Mouse (Mus musculus) cerebellum, adult 18-20 months (tissue): Measurements from ENCODE around the gene Gm20878.
"Not testable (repeated sequence)": the region's sequence is repeated elsewhere in the genome, so short reads cannot be mapped to it uniquely, and the experiment has no call there.

Source experiments
- DNase-seq, 2 experiments: peaks; one replicate each; pipeline ENCODE4 v3.0.0; 2021

Gene Gm20878

DNA sequence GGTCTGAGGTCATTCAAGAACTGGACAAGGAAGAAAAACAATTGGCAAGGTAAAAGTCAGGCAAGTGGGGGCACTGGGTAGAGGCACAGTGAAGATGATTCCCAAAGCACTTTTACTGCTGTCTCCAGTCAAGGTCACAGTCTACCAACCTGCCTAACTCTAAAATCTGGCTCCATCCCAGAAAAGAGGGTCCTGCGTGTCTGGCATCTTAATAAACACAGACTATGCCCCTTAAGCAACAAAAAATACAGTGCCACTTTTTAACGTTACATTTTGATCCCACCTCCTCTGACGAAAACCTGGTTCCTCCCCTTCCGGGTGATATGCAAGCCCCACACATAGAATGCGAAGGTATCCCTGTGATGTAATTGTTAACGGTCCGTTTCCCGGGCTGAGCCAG, at the start of gene Gm20878:
Gene Gm20878, plus strand, starts transcription at position 301 of the 400 bp plus-strand sequence.
- not testable (repeated sequence) for DNase-seq

DNA sequence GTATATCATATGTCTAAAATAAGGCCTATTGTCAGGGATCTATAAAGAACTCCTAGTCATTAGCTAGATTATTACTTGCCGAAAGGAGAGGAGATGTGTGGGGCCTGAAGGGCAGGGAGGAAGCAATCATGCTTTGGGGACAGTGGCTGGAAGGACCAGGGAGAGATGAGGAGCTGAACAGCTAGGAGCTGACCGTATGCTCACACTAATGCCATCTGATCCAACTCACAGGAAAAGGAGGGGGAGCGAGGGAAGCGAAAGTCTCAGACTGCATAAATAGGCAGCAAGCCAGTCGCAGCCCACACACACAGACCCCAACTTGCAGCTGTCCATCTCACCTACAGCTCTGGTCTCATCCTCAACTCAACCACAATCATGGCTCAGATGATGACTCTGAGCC, 38.1 kb upstream of the Gm20878 start, which contains the start of gene Gm21541:
Gene Gm21541, plus strand, starts transcription at position 301 of the 400 bp plus-strand sequence.
- DNase-seq, result not testable (repeated sequence)

DNA sequence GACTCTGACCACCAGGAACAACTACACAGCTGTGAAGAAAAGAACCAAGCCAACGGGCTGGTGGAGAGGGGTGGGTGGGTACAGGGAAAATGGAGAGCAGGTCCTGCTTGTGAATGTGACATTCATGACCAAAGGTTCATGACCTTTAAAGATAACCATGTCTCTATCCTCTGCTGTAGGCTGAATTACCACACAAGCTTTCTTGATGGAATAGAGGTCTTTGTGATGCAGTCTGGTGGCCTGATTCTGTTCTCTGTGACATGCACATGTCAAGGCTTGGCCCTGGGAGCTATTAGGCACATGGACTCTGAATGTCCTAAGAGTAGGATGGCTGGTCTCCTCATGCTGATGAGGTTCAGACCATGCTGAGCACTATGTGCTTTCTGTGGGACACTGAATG, 24.4 kb downstream of the Gm20878 start, which contains the start of gene Fam205a4:
Gene Fam205a4, plus strand, starts transcription at position 301 of the 400 bp plus-strand sequence.
- not testable (repeated sequence) for DNase-seq
